Mouse (Mus musculus): ENCODE measurements at regions not wholly inside any gene's neighbourhood (a gene's known extent, or its start where the extent isn't known, plus 50 kb on each side); places are given as distances from the start of the nearest gene placed in this dataset.

DNA sequence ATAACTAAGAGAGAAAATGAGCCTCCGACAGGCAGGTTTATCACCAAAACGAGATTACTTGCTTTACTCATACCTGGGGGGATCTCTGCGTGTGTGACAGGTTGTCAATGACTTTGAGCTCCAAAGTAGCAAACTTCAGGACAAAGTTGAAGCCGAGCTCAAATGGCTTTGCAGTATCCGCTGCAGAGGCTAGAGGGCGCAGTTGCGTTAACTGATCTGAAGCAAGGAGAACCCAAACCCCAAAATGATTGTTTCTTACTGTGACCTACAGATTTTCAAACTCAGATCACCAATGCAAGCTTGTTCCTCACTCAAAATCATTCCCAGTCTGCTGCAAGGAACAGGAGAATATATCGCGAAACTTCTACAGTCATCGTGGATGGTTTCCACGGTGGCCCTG is 59.3 kb upstream of the Fer start:
- Histone ChIP-seq H3K27me3 (replicated peaks) (no peaks in the 10 kb centered on the region), H3K4me3 (replicated peaks) (no peak overlapping the region), H3K4me2 (no peak overlapping the region), H3K36me3 (no peaks in the 10 kb centered on the region), H3K27ac (replicated peaks) (no peak overlapping the region), H3K9ac (replicated peaks) (no peak overlapping the region), H3K4me1 (no peaks in the 10 kb centered on the region; the same call in 1 of the 2 replicates), H3K9me3 (replicated peaks) (no peaks in the 10 kb centered on the region)
- 31% methylated on average over 11 of the region's 11 CpGs for WGBS
- ATAC-seq (ENCODE audit: low FRiP score) = no peak

DNA sequence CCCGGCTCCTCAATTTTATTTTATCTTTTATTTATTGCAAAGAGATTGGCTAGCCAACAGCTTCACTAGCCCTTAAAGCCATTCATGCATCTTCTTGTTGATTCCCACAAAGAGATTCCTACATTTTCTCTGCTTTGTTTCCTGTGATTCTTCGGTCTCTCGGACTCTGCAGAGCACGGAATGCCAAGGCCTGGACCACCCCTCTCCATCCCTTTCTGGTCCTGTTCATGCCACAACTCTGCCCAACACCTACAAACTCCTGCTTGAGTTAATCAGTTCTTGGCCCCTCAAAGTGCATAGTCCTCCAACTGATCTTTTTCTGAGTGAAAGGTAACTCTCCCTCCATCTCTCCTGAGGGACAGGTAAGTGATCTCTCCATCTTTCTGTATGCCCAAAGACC is 58.4 kb upstream of the Fer start:
- Histone ChIP-seq H3K9me3 (replicated peaks) (no peaks in the 10 kb centered on the region), H3K4me2 (no peak overlapping the region), H3K27ac (replicated peaks) (no peak overlapping the region), H3K36me3 (no peaks in the 10 kb centered on the region), H3K4me3 (replicated peaks) (no peak overlapping the region), H3K4me1 (no peaks in the 10 kb centered on the region; the same call in 1 of the 2 replicates), H3K27me3 (replicated peaks) (no peaks in the 10 kb centered on the region), H3K9ac (replicated peaks) (no peak overlapping the region)
- WGBS = 97% methylated on average over 4 of the region's 4 CpGs
- ATAC-seq (ENCODE audit: low FRiP score) = no peak

- Histone ChIP-seq H3K4me3 (replicated peaks) (no peak overlapping the region), H3K4me1 (peaks cover 4% of the 10 kb centered on the region; the same call in 1 of the 2 replicates), H3K36me3 (no peaks in the 10 kb centered on the region), H3K9me3 (replicated peaks) (no peaks in the 10 kb centered on the region), H3K27ac (replicated peaks) (no peak overlapping the region), H3K9ac (replicated peaks) (no peak overlapping the region), H3K4me2 (no peak overlapping the region), H3K27me3 (replicated peaks) (no peaks in the 10 kb centered on the region)
- WGBS = 92% methylated on average over 10 of the region's 10 CpGs
- no peak for ATAC-seq (ENCODE audit: low FRiP score)
Measured at GRCm38 (mm10) chr17:63806360-63806759, 56.5 kb upstream of the Fer start.

- no peak overlapping the region for H3K4me2 ChIP-seq
- no peak overlapping the region for H3K4me3 ChIP-seq (replicated peaks)
- no peaks in the 10 kb centered on the region for H3K9me3 ChIP-seq (replicated peaks)
- no peak for ATAC-seq (ENCODE audit: low FRiP score)
- no peak overlapping the region for H3K9ac ChIP-seq (replicated peaks)
- H3K4me1 ChIP-seq = peaks cover 9% of the 10 kb centered on the region
- no peaks in the 10 kb centered on the region for H3K36me3 ChIP-seq
- WGBS = 34% methylated on average over 9 of the region's 9 CpGs
- no peak overlapping the region for H3K27ac ChIP-seq (replicated peaks)
- H3K27me3 ChIP-seq (replicated peaks) = no peaks in the 10 kb centered on the region
Measured at GRCm38 (mm10) chr17:63807590-63808228, 55.2 kb upstream of the Fer start.

DNA sequence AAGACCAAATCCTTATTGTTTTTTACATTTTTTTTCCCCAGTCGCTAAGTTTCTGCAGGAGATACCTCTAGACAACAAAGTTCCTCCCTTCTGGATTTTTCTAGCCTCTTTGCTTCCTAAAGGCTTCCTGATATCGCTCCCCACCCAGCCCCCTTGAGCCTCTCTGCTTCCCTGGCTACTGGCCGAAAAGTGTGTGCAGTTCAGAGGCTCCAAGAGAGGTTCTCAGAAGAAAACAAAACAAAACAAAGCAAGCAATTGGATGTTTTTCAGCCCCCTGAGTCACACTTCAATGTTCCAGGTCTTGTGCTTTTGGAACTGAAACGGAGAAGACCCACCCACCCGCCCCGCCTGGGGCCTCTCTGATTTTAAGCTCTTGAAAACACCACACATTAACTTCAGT is 54.1 kb upstream of the Fer start:
- H3K27me3 ChIP-seq (replicated peaks) = no peaks in the 10 kb centered on the region
- H3K9me3 ChIP-seq (replicated peaks) = no peaks in the 10 kb centered on the region
- 38% methylated on average over 6 of the region's 6 CpGs for WGBS
- H3K4me3 ChIP-seq (replicated peaks) = no peak overlapping the region
- ATAC-seq (ENCODE audit: low FRiP score) = no peak
- H3K36me3 ChIP-seq = no peaks in the 10 kb centered on the region
- no peak overlapping the region for H3K27ac ChIP-seq (replicated peaks)
- peaks cover 10% of the 10 kb centered on the region for H3K4me1 ChIP-seq
- no peak overlapping the region for H3K9ac ChIP-seq (replicated peaks)
- H3K4me2 ChIP-seq = no peak overlapping the region

GRCm38 (mm10) chr17:63811246-63811785 is 51.5 kb upstream of the Fer start:
- WGBS = 30% methylated on average over 9 of the region's 9 CpGs
- H3K4me2 ChIP-seq = no peak overlapping the region
- H3K27me3 ChIP-seq (replicated peaks) = no peaks in the 10 kb centered on the region
- peaks cover 10% of the 10 kb centered on the region for H3K4me1 ChIP-seq
- H3K4me3 ChIP-seq (replicated peaks) = no peak overlapping the region
- no peak for ATAC-seq (ENCODE audit: low FRiP score)
- H3K9ac ChIP-seq (replicated peaks) = no peak overlapping the region
- H3K27ac ChIP-seq (replicated peaks) = no peak overlapping the region
- no peaks in the 10 kb centered on the region for H3K36me3 ChIP-seq
- no peaks in the 10 kb centered on the region for H3K9me3 ChIP-seq (replicated peaks)

DNA sequence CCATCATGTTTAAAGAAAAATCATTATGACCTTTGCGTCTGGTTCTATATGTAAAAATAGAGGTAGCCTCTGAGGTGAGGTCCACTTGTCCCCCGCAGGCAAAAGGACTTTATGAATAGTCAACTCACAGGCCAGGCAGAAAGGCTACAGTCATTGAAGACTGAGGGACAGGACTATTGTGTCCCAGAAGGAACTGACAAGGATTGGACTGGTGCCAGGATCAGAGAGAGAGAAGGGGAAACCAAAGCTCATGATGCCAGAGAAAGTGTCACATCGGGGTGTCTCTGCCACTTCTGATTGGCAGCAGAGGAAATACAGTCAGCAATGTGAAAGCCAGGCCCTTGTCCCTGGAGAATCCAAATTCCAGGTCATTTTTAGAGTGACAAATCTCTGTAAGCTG is 50.3 kb upstream of the Fer start:
- H3K27me3 ChIP-seq (replicated peaks) = no peaks in the 10 kb centered on the region
- no peaks in the 10 kb centered on the region for H3K36me3 ChIP-seq
- H3K9ac ChIP-seq (replicated peaks) = no peak overlapping the region
- H3K4me3 ChIP-seq (replicated peaks) = no peak overlapping the region
- no peak overlapping the region for H3K4me2 ChIP-seq
- H3K27ac ChIP-seq (replicated peaks) = no peak overlapping the region
- WGBS = 68% methylated on average over 3 of the region's 3 CpGs
- no peak for ATAC-seq (ENCODE audit: low FRiP score)
- peaks cover 10% of the 10 kb centered on the region for H3K4me1 ChIP-seq
- H3K9me3 ChIP-seq (replicated peaks) = no peaks in the 10 kb centered on the region
